Mouse (Mus musculus): Measurements from ENCODE around the gene Foxr2.

DNA sequence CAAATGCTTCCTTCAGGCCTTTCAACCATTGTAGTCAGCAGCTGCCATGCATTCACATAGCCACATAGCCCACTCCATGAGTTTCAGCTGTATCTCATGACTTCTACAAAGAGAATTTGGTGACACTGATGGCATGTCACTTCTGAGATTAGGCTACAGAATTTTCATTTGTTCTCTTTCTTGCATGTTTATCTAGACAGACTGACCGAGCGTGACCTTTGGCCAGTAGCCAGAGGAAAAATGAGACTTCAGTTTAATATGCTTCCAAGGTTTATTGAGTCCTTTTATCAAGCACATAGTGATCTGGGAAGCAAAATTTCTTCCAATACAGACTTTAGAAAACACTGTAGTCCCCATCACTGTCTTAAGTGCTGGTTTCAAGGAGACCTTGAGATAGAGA is 63.6 kb downstream of the Foxr2 start:
- TF ChIP-seq POLR2A (IDR thresholded peaks at IDR 0.05; ENCODE audit: borderline replicate concordance, insufficient read depth, low read length) (no peak), CTCF (IDR thresholded peaks at IDR 0.05; ENCODE audit: borderline replicate concordance, insufficient read depth, low read depth, low read length) (no peak)
